Mouse (Mus musculus) forebrain, embryonic 15.5 days (tissue): ENCODE data around the gene Siae. TPM values are rescaled to one million over a fixed set of nuclear protein-coding genes. Genes with fewer than 3 reads are reported as not detected.

Experiments
- ATAC-seq: fragments of 200-750 bp; cut with Nextera tagmentation; replicated peaks from 2 replicates; pipeline ENCODE4 v1.8.0; 2017; ENCODE audit warnings: mild to moderate bottlenecking, moderate TSS enrichment, moderate library complexity
- H3K27ac ChIP-seq: fragments of 300-500 bp; sonication (generic); replicated peaks from 2 replicates; pipeline ENCODE4 v1.5.1; 2015; ENCODE audit warnings: mild to moderate bottlenecking, inconsistent platforms
- H3K27me3 ChIP-seq: fragments of 300-500 bp; sonication (generic); 2 replicates; pipeline ENCODE4 v1.6.1; 2015; ENCODE audit warnings: inconsistent platforms
- H3K36me3 ChIP-seq: fragments of 300-500 bp; sonication (generic); 2 replicates; pipeline ENCODE4 v1.6.1; 2015; ENCODE audit warnings: mild to moderate bottlenecking, inconsistent platforms
- H3K4me1 ChIP-seq: fragments of 300-500 bp; sonication (generic); 2 replicates; pipeline ENCODE4 v1.6.1; 2015; ENCODE audit warnings: inconsistent platforms
- H3K4me2 ChIP-seq: fragments of 300-500 bp; sonication (generic); replicated peaks from 2 replicates; pipeline ENCODE4 v1.6.1; 2015; ENCODE audit warnings: mild to moderate bottlenecking, inconsistent platforms
- H3K4me3 ChIP-seq: fragments of 300-500 bp; sonication (generic); 2 replicates; pipeline ENCODE4 v1.5.1; 2015; ENCODE audit warnings: mild to moderate bottlenecking, inconsistent platforms
- H3K9ac ChIP-seq: fragments of 300-500 bp; sonication (generic); replicated peaks from 2 replicates; pipeline ENCODE4 v1.6.1; 2015; ENCODE audit warnings: mild to moderate bottlenecking, inconsistent platforms
- H3K9me3 ChIP-seq: fragments of 300-500 bp; sonication (generic); 2 replicates; pipeline ENCODE4 v1.6.1; 2016; ENCODE audit warnings: inconsistent platforms
- WGBS: fragments of 180-500 bp; shearing (Covaris S2); methylation state at CpG from one replicate; pipeline ENCODE4 v1.1.7; 2015; ENCODE audit warnings: mixed read lengths; 5-methylcytosine and 5-hydroxymethylcytosine counted together
- polyA plus RNA-seq: library from polyadenylated mRNA; unstranded; fragments of >200 nt; fragmentation: Nextera tagmentation; extraction: Ambion mirVana; gene quantifications from 2 replicates; pipeline ENCODE4 v1.2.1, GENCODE M21; 2015

The Siae gene
- polyA plus RNA-seq, 1 experiment from 2014 or later = 8.6 TPM

DNA sequence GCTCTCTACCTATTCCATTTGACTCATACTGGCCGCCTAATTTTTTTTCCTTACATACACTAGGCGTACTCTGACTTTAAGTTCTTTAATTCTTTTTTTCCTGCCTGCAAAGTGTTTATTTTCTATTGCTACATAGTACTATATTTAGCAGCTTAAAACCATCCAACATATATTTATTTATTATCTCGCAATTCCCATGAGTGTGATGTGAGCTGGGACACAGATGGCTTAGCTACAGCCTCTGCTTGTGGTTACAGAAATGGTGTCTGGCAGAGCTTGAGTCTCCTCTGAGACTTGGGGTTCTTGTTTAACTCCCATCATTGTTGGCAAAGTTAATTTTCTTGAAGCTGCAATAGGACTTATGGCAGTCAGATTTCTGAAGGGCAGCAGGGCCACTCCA, 83.2 kb downstream of the Siae start:
- no peaks in the 10 kb centered on the region for H3K9me3 ChIP-seq
- no peak for ATAC-seq

GRCm38 (mm10) chr9:37646246-37646645, 90.7 kb downstream of the Siae start:
- Histone ChIP-seq H3K4me2 (no peak overlapping the region), H3K4me3 (no peak overlapping the region), H3K4me1 (no peaks in the 10 kb centered on the region), H3K27me3 (no peaks in the 10 kb centered on the region), H3K27ac (no peak overlapping the region), H3K36me3 (peaks cover 30% of the 10 kb centered on the region), H3K9ac (no peak overlapping the region), H3K9me3 (no peaks in the 10 kb centered on the region)
- no peak for ATAC-seq
- 82% methylated on average over 3 of the region's 3 CpGs for WGBS

More for the DNA sequence above, 83.2 kb downstream of the Siae start:
- H3K4me1 ChIP-seq = no peaks in the 10 kb centered on the region
- H3K4me3 ChIP-seq = no peak overlapping the region
- no peak overlapping the region for H3K9ac ChIP-seq
- 87% methylated on average over 3 of the region's 3 CpGs for WGBS
- no peak overlapping the region for H3K4me2 ChIP-seq
- no peak overlapping the region for H3K27ac ChIP-seq
- H3K36me3 ChIP-seq = no peaks in the 10 kb centered on the region
- no peaks in the 10 kb centered on the region for H3K27me3 ChIP-seq

DNA sequence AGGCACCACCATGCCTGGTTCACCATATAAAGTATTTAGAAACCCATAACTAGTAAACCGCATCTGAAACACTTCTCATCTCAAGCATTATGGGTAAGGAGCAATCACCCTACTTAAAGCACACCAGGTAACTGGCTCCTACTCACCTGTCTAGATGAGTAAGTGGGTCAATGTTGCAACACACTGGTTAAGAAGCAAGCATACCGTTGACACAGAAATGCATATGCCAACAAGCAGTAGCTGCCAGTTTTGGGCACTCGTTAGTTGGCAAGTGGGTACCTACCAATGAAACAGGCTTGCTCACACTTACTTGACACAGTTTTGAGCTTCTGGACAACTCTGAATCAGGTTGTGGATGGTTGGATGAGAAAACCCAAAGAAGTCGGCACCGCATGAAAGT, 95.1 kb downstream of the Siae start:
- no peaks in the 10 kb centered on the region for H3K27me3 ChIP-seq
- no peak overlapping the region for H3K4me2 ChIP-seq
- 94% methylated on average over 5 of the region's 5 CpGs for WGBS
- H3K9ac ChIP-seq = no peak overlapping the region
- peaks cover 51% of the 10 kb centered on the region for H3K36me3 ChIP-seq
- H3K27ac ChIP-seq = no peak overlapping the region
- no peak overlapping the region for H3K4me3 ChIP-seq
- no peak for ATAC-seq
- no peaks in the 10 kb centered on the region for H3K9me3 ChIP-seq
- H3K4me1 ChIP-seq = no peaks in the 10 kb centered on the region

DNA sequence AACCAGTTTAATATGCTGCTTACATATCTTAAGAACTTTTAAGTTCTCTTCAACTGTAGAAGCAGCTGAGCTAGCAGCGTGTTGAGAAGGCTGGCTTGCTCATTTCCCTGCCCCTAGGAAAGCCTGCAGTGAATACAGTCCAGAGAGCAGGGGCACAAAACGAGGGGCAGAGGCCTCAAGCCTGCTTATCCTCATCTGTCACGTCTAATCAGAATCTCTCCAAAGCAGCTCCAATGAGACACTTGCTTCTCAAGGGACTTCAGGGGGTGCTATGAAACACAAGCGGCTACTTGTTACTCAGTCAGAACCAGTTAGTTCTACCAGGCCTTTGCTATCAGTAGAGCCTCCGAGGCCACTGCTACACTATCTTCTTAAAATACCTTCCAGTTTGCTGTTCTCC, 98.3 kb downstream of the Siae start:
- no peak overlapping the region for H3K4me2 ChIP-seq
- H3K9me3 ChIP-seq = no peaks in the 10 kb centered on the region
- H3K9ac ChIP-seq = no peak overlapping the region
- H3K36me3 ChIP-seq = peaks cover 43% of the 10 kb centered on the region
- H3K27me3 ChIP-seq = no peaks in the 10 kb centered on the region
- peaks cover 13% of the 10 kb centered on the region for H3K4me1 ChIP-seq
- 88% methylated on average over 5 of the region's 5 CpGs for WGBS
- no peak overlapping the region for H3K27ac ChIP-seq
- no peak overlapping the region for H3K4me3 ChIP-seq
- no peak for ATAC-seq

- 74% methylated on average over 8 of the region's 8 CpGs for WGBS
- H3K9ac ChIP-seq = no peak overlapping the region; the same call in 1 of the 2 replicates
Observed at GRCm38 (mm10) chr9:37655961-37656360, 100.5 kb downstream of the Siae start.

DNA sequence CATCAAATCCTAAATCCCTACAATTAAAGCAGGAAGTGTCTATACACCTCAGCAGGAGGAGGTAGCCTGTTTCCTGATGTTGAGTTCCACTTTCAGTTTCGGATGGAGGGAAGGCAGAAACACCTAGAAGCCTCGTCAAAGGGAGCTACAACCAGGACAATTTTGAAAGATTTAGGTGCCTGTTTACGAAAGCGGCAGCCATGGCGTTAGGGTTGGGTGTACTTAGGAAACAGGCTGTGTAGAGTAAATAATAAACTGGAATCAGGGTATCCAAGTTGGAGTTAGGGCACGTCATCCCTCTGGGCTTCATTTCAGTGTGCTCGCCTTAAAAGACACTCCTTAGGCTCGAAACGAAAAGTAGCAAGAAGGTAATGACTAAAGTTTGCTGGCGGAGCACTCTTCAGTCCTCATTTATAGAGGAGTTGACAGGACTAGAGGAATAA, 101.0 kb downstream of the Siae start:
- Histone ChIP-seq H3K27ac (0 out of 2 replicates have a peak overlapping the region, but pooled peaks have one; percentile 29), H3K4me1 (peaks cover 13% of the 10 kb centered on the region), H3K36me3 (peaks cover 20% of the 10 kb centered on the region), H3K4me2 (peak overlapping the region; percentile 67), H3K27me3 (no peaks in the 10 kb centered on the region), H3K9me3 (no peaks in the 10 kb centered on the region), H3K9ac (peak overlapping the region; percentile 52), H3K4me3 (peak overlapping the region; percentile 53)
- peak; percentile 39 for ATAC-seq
- WGBS = 2% methylated on average over 10 of the region's 10 CpGs

More at GRCm38 (mm10) chr9:37655961-37656360, 100.5 kb downstream of the Siae start:
- peaks cover 24% of the 10 kb centered on the region for H3K36me3 ChIP-seq
- H3K9me3 ChIP-seq = no peaks in the 10 kb centered on the region
- H3K27ac ChIP-seq = no peak overlapping the region
- H3K4me3 ChIP-seq = peak overlapping the region; percentile 53
- peak overlapping the region; percentile 67 for H3K4me2 ChIP-seq
- ATAC-seq = no peak
- peaks cover 13% of the 10 kb centered on the region for H3K4me1 ChIP-seq
- H3K27me3 ChIP-seq = no peaks in the 10 kb centered on the region

GRCm38 (mm10) chr9:37656931-37657481, 101.5 kb downstream of the Siae start, which contains the start of gene Tbrg1:
Tbrg1 (minus strand) TSS chr9:37657312.
- under 1% methylated on average over 36 of the region's 36 CpGs for WGBS
- H3K4me2 ChIP-seq = peak within 1 kb of the TSS; percentile 67
- peak within 1 kb of the TSS; percentile 29 for H3K27ac ChIP-seq
- ATAC-seq = peak; percentile 93
- peaks cover 18% of the 10 kb centered on the region for H3K36me3 ChIP-seq
- H3K9ac ChIP-seq = peak within 1 kb of the TSS; percentile 52
- no peaks in the 10 kb centered on the region for H3K27me3 ChIP-seq
- no peaks in the 10 kb centered on the region for H3K9me3 ChIP-seq
- H3K4me1 ChIP-seq = peaks cover 13% of the 10 kb centered on the region
- peak within 1 kb of the TSS; percentile 53 for H3K4me3 ChIP-seq

GRCm38 (mm10) chr9:37659413-37659812, 103.9 kb downstream of the Siae start:
- no peak overlapping the region for H3K4me3 ChIP-seq
- no peak overlapping the region for H3K4me2 ChIP-seq
- no peak overlapping the region for H3K9ac ChIP-seq
- 87% methylated on average over 6 of the region's 6 CpGs for WGBS
- ATAC-seq = no peak
- no peaks in the 10 kb centered on the region for H3K9me3 ChIP-seq
- H3K27me3 ChIP-seq = no peaks in the 10 kb centered on the region
- peaks cover under 1% of the 10 kb centered on the region; the same call in 1 of the 2 replicates for H3K36me3 ChIP-seq
- no peak overlapping the region for H3K27ac ChIP-seq
- peaks cover 13% of the 10 kb centered on the region for H3K4me1 ChIP-seq

DNA sequence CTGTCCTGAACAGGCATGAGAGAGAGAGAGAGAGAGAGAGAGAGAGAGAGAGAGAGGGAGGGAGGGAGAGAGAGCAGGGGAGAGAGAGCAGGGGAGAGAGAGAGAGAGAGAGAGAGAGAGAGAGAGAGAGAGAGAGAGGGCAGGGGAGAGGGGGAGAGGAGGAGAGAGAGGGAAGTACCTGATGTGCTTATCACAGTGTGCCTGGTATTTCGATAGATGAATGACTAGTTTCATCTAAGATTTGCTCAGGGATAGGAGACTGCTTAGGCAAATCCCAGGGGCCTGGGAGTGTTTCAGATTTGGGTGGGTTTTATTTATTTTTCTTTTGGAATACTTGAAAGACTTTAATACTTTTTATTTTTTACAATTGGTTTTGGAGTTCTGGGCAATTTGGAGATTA, 107.7 kb downstream of the Siae start:
- H3K9ac ChIP-seq = no peak overlapping the region
- no peaks in the 10 kb centered on the region for H3K4me1 ChIP-seq
- H3K9me3 ChIP-seq = no peaks in the 10 kb centered on the region
- H3K27ac ChIP-seq = no peak overlapping the region
- 81% methylated on average over 1 of the region's 1 CpGs for whole genome bisulfite sequencing
- H3K27me3 ChIP-seq = no peaks in the 10 kb centered on the region
- H3K36me3 ChIP-seq = no peaks in the 10 kb centered on the region
- ATAC-seq = no peak
- H3K4me3 ChIP-seq = no peak overlapping the region
- no peak overlapping the region for H3K4me2 ChIP-seq

DNA sequence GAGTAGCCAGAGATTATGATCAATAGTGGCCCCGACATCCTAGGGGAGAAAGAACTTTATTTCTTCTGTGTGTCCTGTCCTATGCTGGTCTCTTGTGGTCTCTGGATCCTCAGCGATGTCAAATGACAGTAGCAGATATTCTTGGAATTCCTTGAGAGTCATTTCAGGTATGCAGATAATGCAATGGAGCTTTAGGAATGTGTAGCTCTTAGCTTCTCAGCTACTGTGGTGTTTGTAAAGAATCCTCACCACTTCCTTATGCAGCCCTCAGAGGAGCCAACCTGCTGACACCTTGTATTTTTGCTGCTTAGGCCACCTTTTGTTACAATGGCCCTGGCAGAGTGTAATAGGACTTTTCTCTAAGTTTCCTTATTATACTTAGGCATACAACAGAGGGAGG, 109.1 kb downstream of the Siae start:
- 91% methylated on average over 2 of the region's 2 CpGs for WGBS
- no peak overlapping the region for H3K27ac ChIP-seq
- H3K9me3 ChIP-seq = no peaks in the 10 kb centered on the region
- no peak overlapping the region for H3K9ac ChIP-seq
- no peak for ATAC-seq
- no peaks in the 10 kb centered on the region for H3K4me1 ChIP-seq
- no peak overlapping the region for H3K4me2 ChIP-seq
- H3K27me3 ChIP-seq = no peaks in the 10 kb centered on the region
- H3K36me3 ChIP-seq = no peaks in the 10 kb centered on the region
- H3K4me3 ChIP-seq = no peak overlapping the region

DNA sequence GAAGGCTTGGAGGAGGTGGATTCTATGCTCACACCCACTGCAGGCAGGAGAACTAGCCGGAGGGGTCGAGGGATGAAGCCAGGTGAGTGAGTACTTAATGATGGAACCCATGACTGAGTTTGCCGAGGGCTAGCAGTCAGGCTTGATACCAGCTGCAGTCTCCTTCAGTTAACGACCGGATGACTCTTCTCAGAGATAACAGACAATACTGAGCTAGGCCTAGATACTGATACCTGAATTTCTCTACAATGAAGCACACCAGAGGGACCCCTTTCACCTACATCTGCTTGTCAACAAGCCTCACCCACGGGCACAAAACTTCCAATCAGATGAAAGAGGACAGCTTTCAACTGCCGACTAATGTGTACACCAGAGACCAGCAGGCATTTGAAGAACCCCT, 110.5 kb downstream of the Siae start:
- no peaks in the 10 kb centered on the region for H3K4me1 ChIP-seq

GRCm38 (mm10) chr9:37669115-37669514, 113.6 kb downstream of the Siae start, which contains the start of gene Panx3:
Panx3 (minus strand) TSS chr9:37669235.
- no peaks in the 10 kb centered on the region for H3K4me1 ChIP-seq
- ATAC-seq = no peak
- H3K27ac ChIP-seq = no peak within 1 kb of the TSS
- H3K9me3 ChIP-seq = no peaks in the 10 kb centered on the region
- no peak within 1 kb of the TSS for H3K4me2 ChIP-seq
- H3K36me3 ChIP-seq = no peaks in the 10 kb centered on the region
- no peak within 1 kb of the TSS for H3K9ac ChIP-seq
- WGBS = 62% methylated on average over 6 of the region's 6 CpGs
- H3K4me3 ChIP-seq = no peak within 1 kb of the TSS
- no peaks in the 10 kb centered on the region for H3K27me3 ChIP-seq

More for the DNA sequence above, 110.5 kb downstream of the Siae start:
- H3K27me3 ChIP-seq = no peaks in the 10 kb centered on the region
- ATAC-seq = no peak
- H3K9ac ChIP-seq = no peak overlapping the region
- H3K4me2 ChIP-seq = no peak overlapping the region
- no peak overlapping the region for H3K27ac ChIP-seq
- no peak overlapping the region for H3K4me3 ChIP-seq
- H3K9me3 ChIP-seq = no peaks in the 10 kb centered on the region
- H3K36me3 ChIP-seq = no peaks in the 10 kb centered on the region
- WGBS = 78% methylated on average over 7 of the region's 7 CpGs

DNA sequence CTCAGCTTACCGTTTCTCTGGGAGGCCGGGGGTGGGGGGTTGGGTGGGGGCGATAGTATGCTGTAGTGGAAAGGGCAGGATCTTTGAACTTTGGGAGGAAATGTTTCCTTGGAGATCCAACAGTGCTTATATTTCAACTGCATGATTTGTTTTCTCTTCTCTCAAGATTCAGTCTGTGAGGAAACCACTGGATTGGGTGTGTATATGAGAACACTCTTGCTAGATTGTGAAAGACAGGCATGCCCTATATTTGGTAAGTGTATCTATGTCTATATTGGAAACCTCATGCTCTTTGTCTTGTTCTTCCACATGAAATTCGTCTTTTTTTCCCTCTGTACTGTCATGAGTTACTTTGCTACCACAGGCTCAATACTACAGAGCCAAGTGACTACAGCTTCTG, 114.2 kb downstream of the Siae start:
- Histone ChIP-seq H3K4me1 (no peaks in the 10 kb centered on the region), H3K27ac (no peak overlapping the region), H3K4me2 (no peak overlapping the region), H3K9me3 (no peaks in the 10 kb centered on the region), H3K4me3 (no peak overlapping the region), H3K9ac (no peak overlapping the region), H3K36me3 (no peaks in the 10 kb centered on the region), H3K27me3 (no peaks in the 10 kb centered on the region)
- ATAC-seq = no peak
- 75% methylated on average over 4 of the region's 4 CpGs for WGBS
